Mouse (Mus musculus): Measurements from ENCODE around the gene Mblac2. TPM values are rescaled to one million over a fixed set of nuclear protein-coding genes. Genes with fewer than 3 reads are reported as not detected.

Mblac2 gene
- polyA plus RNA-seq, 2 experiments = 4.9 to 14.1 TPM

- H3K27me3 ChIP-seq (ENCODE audit: control insufficient read depth, insufficient read depth, low read length) = no peaks in the 10 kb centered on the region
- no peak overlapping the region for H3K9ac ChIP-seq (ENCODE audit: low read depth, low read length, severe bottlenecking)
- ATAC-seq (ENCODE audit: low FRiP score, low read depth) = no peak
- no peaks in the 10 kb centered on the region for H3K4me1 ChIP-seq (ENCODE audit: control insufficient read depth, insufficient read depth, low read length)
- H3K4me3 ChIP-seq (replicated peaks; ENCODE audit: low read length) = no peak overlapping the region
- H3K9me3 ChIP-seq (ENCODE audit: control insufficient read depth, low read length) = no peaks in the 10 kb centered on the region
- no peak overlapping the region for H3K27ac ChIP-seq (replicated peaks; ENCODE audit: low read depth, low read length)
- DNase-seq (ENCODE audit: low spot score) = no peak
- H3K4me2 ChIP-seq (replicated peaks; ENCODE audit: low read depth, low read length, severe bottlenecking) = no peak overlapping the region
- 100% methylated on average over 1 of the region's 1 CpGs for WGBS
- no peak for TF ChIP-seq POLR2A (IDR thresholded peaks at IDR 0.05; ENCODE audit: borderline replicate concordance, extremely low read depth, insufficient read depth, insufficient read length)
- H3K36me3 ChIP-seq (ENCODE audit: control insufficient read depth, insufficient read depth, low read length) = no peaks in the 10 kb centered on the region
These were observed 44.2 kb downstream of the Mblac2 start for GRCm38 (mm10) chr13:81755324-81755723.

- ATAC-seq (ENCODE audit: low FRiP score, low read depth) = no peak
- no peak for TF ChIP-seq POLR2A (IDR thresholded peaks at IDR 0.05; ENCODE audit: borderline replicate concordance, extremely low read depth, insufficient read depth, insufficient read length)
- DNase-seq (ENCODE audit: low spot score) = no peak
- H3K4me2 ChIP-seq (replicated peaks; ENCODE audit: low read depth, low read length, severe bottlenecking) = no peak overlapping the region
- no peaks in the 10 kb centered on the region for H3K9me3 ChIP-seq (ENCODE audit: control insufficient read depth, low read length)
- no peak overlapping the region for H3K27ac ChIP-seq (replicated peaks; ENCODE audit: low read depth, low read length)
- no peaks in the 10 kb centered on the region for H3K4me1 ChIP-seq (ENCODE audit: control insufficient read depth, insufficient read depth, low read length)
- no peaks in the 10 kb centered on the region for H3K36me3 ChIP-seq (ENCODE audit: control insufficient read depth, insufficient read depth, low read length)
- 89% methylated on average over 5 of the region's 5 CpGs for WGBS
- no peak overlapping the region for H3K4me3 ChIP-seq (replicated peaks; ENCODE audit: low read length)
- H3K9ac ChIP-seq (ENCODE audit: low read depth, low read length, severe bottlenecking) = no peak overlapping the region
- no peaks in the 10 kb centered on the region for H3K27me3 ChIP-seq (ENCODE audit: control insufficient read depth, insufficient read depth, low read length)
These were observed 46.0 kb downstream of the Mblac2 start for GRCm38 (mm10) chr13:81757058-81757660.

GRCm38 (mm10) chr13:81760379-81760778 lies 49.2 kb downstream of the Mblac2 start:
- no peaks in the 10 kb centered on the region for H3K4me1 ChIP-seq (ENCODE audit: control insufficient read depth, insufficient read depth, low read length)
- ATAC-seq (ENCODE audit: low FRiP score, low read depth) (peak; percentile 53; the same call in 1 of the 2 replicates), DNase-seq (ENCODE audit: low spot score) (peak; percentile 29)
- no peak for TF ChIP-seq POLR2A (IDR thresholded peaks at IDR 0.05; ENCODE audit: borderline replicate concordance, extremely low read depth, insufficient read depth, insufficient read length)
- H3K4me3 ChIP-seq (replicated peaks; ENCODE audit: low read length) = no peak overlapping the region
- no peak overlapping the region for H3K9ac ChIP-seq (ENCODE audit: low read depth, low read length, severe bottlenecking)
- no peak overlapping the region for H3K4me2 ChIP-seq (replicated peaks; ENCODE audit: low read depth, low read length, severe bottlenecking)
- H3K27me3 ChIP-seq (ENCODE audit: control insufficient read depth, insufficient read depth, low read length) = no peaks in the 10 kb centered on the region
- H3K27ac ChIP-seq (replicated peaks; ENCODE audit: low read depth, low read length) = no peak overlapping the region
- H3K9me3 ChIP-seq (ENCODE audit: control insufficient read depth, low read length) = no peaks in the 10 kb centered on the region
- no peaks in the 10 kb centered on the region for H3K36me3 ChIP-seq (ENCODE audit: control insufficient read depth, insufficient read depth, low read length)
- WGBS = 33% methylated on average over 3 of the region's 3 CpGs

- H3K4me3 ChIP-seq (replicated peaks; ENCODE audit: low read length) = no peak overlapping the region
- H3K27ac ChIP-seq (replicated peaks; ENCODE audit: low read depth, low read length) = no peak overlapping the region
- no peaks in the 10 kb centered on the region for H3K27me3 ChIP-seq (ENCODE audit: control insufficient read depth, insufficient read depth, low read length)
- no peaks in the 10 kb centered on the region for H3K4me1 ChIP-seq (ENCODE audit: control insufficient read depth, insufficient read depth, low read length)
- no peak overlapping the region for H3K4me2 ChIP-seq (replicated peaks; ENCODE audit: low read depth, low read length, severe bottlenecking)
- no peak for TF ChIP-seq POLR2A (IDR thresholded peaks at IDR 0.05; ENCODE audit: borderline replicate concordance, extremely low read depth, insufficient read depth, insufficient read length)
- 29% methylated on average over 14 of the region's 14 CpGs for WGBS
- no peak overlapping the region for H3K9ac ChIP-seq (ENCODE audit: low read depth, low read length, severe bottlenecking)
- H3K36me3 ChIP-seq (ENCODE audit: control insufficient read depth, insufficient read depth, low read length) = no peaks in the 10 kb centered on the region
- peak; percentile 92 for DNase-seq (ENCODE audit: low spot score)
- no peak for ATAC-seq (ENCODE audit: low FRiP score, low read depth)
- no peaks in the 10 kb centered on the region for H3K9me3 ChIP-seq (ENCODE audit: control insufficient read depth, low read length)
These were observed 50.5 kb downstream of the Mblac2 start for GRCm38 (mm10) chr13:81761566-81762186.

- no peak overlapping the region for H3K9ac ChIP-seq (ENCODE audit: low read depth, low read length, severe bottlenecking)
- H3K27me3 ChIP-seq (ENCODE audit: control insufficient read depth, insufficient read depth, low read length) = no peaks in the 10 kb centered on the region
- WGBS = 76% methylated on average over 5 of the region's 5 CpGs
- H3K36me3 ChIP-seq (ENCODE audit: control insufficient read depth, insufficient read depth, low read length) = no peaks in the 10 kb centered on the region
- DNase-seq (ENCODE audit: low spot score) = no peak
- ATAC-seq (ENCODE audit: low FRiP score, low read depth) = no peak
- no peak for TF ChIP-seq POLR2A (IDR thresholded peaks at IDR 0.05; ENCODE audit: borderline replicate concordance, extremely low read depth, insufficient read depth, insufficient read length)
- no peak overlapping the region for H3K27ac ChIP-seq (replicated peaks; ENCODE audit: low read depth, low read length)
- H3K9me3 ChIP-seq (ENCODE audit: control insufficient read depth, low read length) = no peaks in the 10 kb centered on the region
- no peak overlapping the region for H3K4me2 ChIP-seq (replicated peaks; ENCODE audit: low read depth, low read length, severe bottlenecking)
- H3K4me3 ChIP-seq (replicated peaks; ENCODE audit: low read length) = no peak overlapping the region
- H3K4me1 ChIP-seq (ENCODE audit: control insufficient read depth, insufficient read depth, low read length) = no peaks in the 10 kb centered on the region
These were observed 53.0 kb downstream of the Mblac2 start for GRCm38 (mm10) chr13:81764173-81764572.

Data from limb, embryonic 14.5 days (tissue).